Comparison of ENCODE assay signal across 19 mouse cellular contexts in the genomic region with DNA sequence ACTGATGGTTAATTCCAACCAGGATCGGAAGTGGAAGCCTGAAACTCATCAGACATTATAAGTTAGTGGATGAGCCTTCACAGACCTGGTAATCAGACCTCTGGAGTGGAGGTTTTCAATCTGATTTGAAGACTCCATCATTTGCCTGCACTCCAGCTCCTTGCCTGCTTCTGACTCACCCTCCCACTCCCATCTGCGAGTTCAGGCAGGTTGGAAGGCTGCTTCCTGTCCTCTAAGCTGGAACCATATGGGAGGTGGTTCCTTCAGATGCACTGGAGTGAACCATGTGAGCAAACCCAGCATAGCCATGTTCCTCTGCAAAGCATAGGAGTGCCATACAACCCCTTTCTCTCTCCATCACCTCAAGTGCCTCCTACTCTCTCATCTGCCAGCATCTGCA.
DNase-seq lines count a peak whose midpoint lies in the region; ATAC-seq lines count a peak whose summit lies in the region.
"Had no signal": no experiment of that assay in that cellular context is flagged by ENCODE, and none has a peak within 500 bp of the region (broad histone marks: within the 10 kb centered on the region; RNA-seq: fewer than 3 reads in every experiment).

No protein-coding gene starts in this region.

- ATAC-seq in forebrain, embryonic 14.5 days, result no peak
- ATAC-seq: forebrain, embryonic 13.5 days had no signal

- H3K9ac ChIP-seq in forebrain, embryonic 14.5 days (ENCODE audit: low read length), result no peak overlapping the region
- H3K9ac ChIP-seq: forebrain, embryonic 13.5 days; hindbrain, embryonic 12.5 days; liver, embryonic 13.5 days had no signal

- no peak overlapping the region for H3K4me3 ChIP-seq in forebrain, embryonic 14.5 days (ENCODE audit: low read depth, low read length)
- H3K4me3 ChIP-seq: forebrain, embryonic 13.5 days; hindbrain, embryonic 12.5 days; liver, embryonic 13.5 days had no signal

- no peaks in the 10 kb centered on the region for H3K9me3 ChIP-seq in forebrain, embryonic 14.5 days (replicated peaks; ENCODE audit: control insufficient read depth, low read length)
- H3K9me3 ChIP-seq: forebrain, embryonic 13.5 days; hindbrain, embryonic 12.5 days; liver, embryonic 13.5 days had no signal

- H3K27ac ChIP-seq in forebrain, embryonic 14.5 days (ENCODE audit: low read depth, low read length), result no peak overlapping the region
- H3K27ac ChIP-seq: forebrain, embryonic 13.5 days; hindbrain, embryonic 12.5 days; kidney, postnatal 0 days; liver, embryonic 13.5 days had no signal

- no peaks in the 10 kb centered on the region for H3K4me1 ChIP-seq in forebrain, embryonic 14.5 days (ENCODE audit: control insufficient read depth, insufficient read depth, low read length)
- H3K4me1 ChIP-seq: forebrain, embryonic 13.5 days; hindbrain, embryonic 12.5 days; liver, embryonic 13.5 days had no signal

- H3K4me2 ChIP-seq in forebrain, embryonic 14.5 days (ENCODE audit: low read length), result no peak overlapping the region
- H3K4me2 ChIP-seq: forebrain, embryonic 13.5 days; hindbrain, embryonic 12.5 days; liver, embryonic 13.5 days; midbrain, embryonic 11.5 days had no signal

- H3K36me3 ChIP-seq in forebrain, embryonic 14.5 days (ENCODE audit: control insufficient read depth, insufficient read depth, low read length), result no peaks in the 10 kb centered on the region
- H3K36me3 ChIP-seq: hindbrain, embryonic 12.5 days; liver, embryonic 13.5 days had no signal

- H3K27me3 ChIP-seq in forebrain, embryonic 14.5 days (replicated peaks; ENCODE audit: control insufficient read depth, insufficient read depth, low read length), result no peaks in the 10 kb centered on the region
- H3K27me3 ChIP-seq: forebrain, embryonic 13.5 days; hindbrain, embryonic 12.5 days; liver, embryonic 13.5 days had no signal

- peak; percentile 50 to 60 for DNase-seq in layer of hippocampus, adult 8-10 months (ENCODE audit: low spot score in 2 of 2)
- DNase-seq in layer of hippocampus, postnatal 25 days (ENCODE audit: extremely low spot score in 1 of 2, low spot score in 1 of 2), result no peak
- DNase-seq in frontal cortex, postnatal 36 days (ENCODE audit: low spot score in 2 of 2), result peak; percentile 61 to 74
- DNase-seq in layer of hippocampus, postnatal 36 days, result peak; percentile 35 to 40
- DNase-seq in right cerebral cortex, postnatal 25 days, result peak; percentile 54
- DNase-seq in forebrain, embryonic 14.5 days (ENCODE audit: low spot score), result no peak
- DNase-seq in testis, postnatal 10 days (ENCODE audit: low spot score), result no peak
- DNase-seq: adrenal gland, postnatal 10 days; cerebellum, adult 8-10 months; cerebellum, postnatal 36 days; kidney, adult 11 months; liver, embryonic 13.5 days; lung, adult 2 months; lung, postnatal 14 days; thymus, postnatal 25 days had no signal

- 69% methylated on average over 2 of the region's 2 CpGs for WGBS in forebrain, embryonic 14.5 days

Comparison
In these comparisons a context has a peak if more than half of its experiments do, and no peak if none do; other contexts are left out.
1. DNase-seq: peak in layer of hippocampus, adult 8-10 months (2 of 2), frontal cortex, postnatal 36 days (2 of 2), layer of hippocampus, postnatal 36 days (2 of 2) and right cerebral cortex, postnatal 25 days (single experiment); none in layer of hippocampus, postnatal 25 days (0 of 2), forebrain, embryonic 14.5 days (single experiment) and testis, postnatal 10 days (single experiment).